Mouse (Mus musculus) CH12.LX (cell line): ENCODE measurements around the gene Ccr10.

Source experiments
- CHD1 ChIP-seq: IDR thresholded peaks from 2 replicates; pipeline ENCODE4 v1.6.1; 2012; ENCODE audit warnings: low read depth, low read length, improper control_type of control experiment, inconsistent platforms
- CTCF ChIP-seq, 2 experiments: IDR thresholded peaks in 1 of 2; conservative IDR thresholded peaks in 1 of 2; 2 replicates each; pipeline ENCODE4 v1.5.1; 2011 to 2012; ENCODE audit warnings: low read depth in 2 of 2, low read length in 2 of 2, improper control_type of control experiment in 1 of 2, inconsistent platforms in 1 of 2, mild to moderate bottlenecking in 1 of 2, moderate library complexity in 1 of 2
- E2F4 ChIP-seq: IDR thresholded peaks from 2 replicates; pipeline ENCODE4 v1.6.1; 2011; ENCODE audit warnings: low read depth, low read length, improper control_type of control experiment; ENCODE audit not compliant: insufficient replicate concordance
- EP300 ChIP-seq: IDR thresholded peaks from 2 replicates; pipeline ENCODE4 v1.6.1; 2011; ENCODE audit warnings: low read length, improper control_type of control experiment
- GABPA ChIP-seq: IDR thresholded peaks from 2 replicates; pipeline ENCODE4 v1.6.1; 2012; ENCODE audit warnings: low read depth, low read length, improper control_type of control experiment, inconsistent platforms; ENCODE audit not compliant: insufficient replicate concordance
- HCFC1 ChIP-seq: IDR thresholded peaks from 2 replicates; pipeline ENCODE4 v1.6.1; 2012; ENCODE audit warnings: low read depth, mild to moderate bottlenecking, inconsistent platforms, low read length, improper control_type of control experiment
- JUN ChIP-seq: IDR thresholded peaks from 2 replicates; pipeline ENCODE4 v1.6.1; 2011; ENCODE audit warnings: low read depth, mild to moderate bottlenecking, low read length, improper control_type of control experiment, moderate library complexity; ENCODE audit not compliant: insufficient read depth
- POLR2A ChIP-seq: IDR thresholded peaks from 2 replicates; pipeline ENCODE4 v1.6.1; 2011; ENCODE audit warnings: low read depth, mild to moderate bottlenecking, improper control_type of control experiment, low read length
- TCF12 ChIP-seq: IDR thresholded peaks from 2 replicates; pipeline ENCODE4 v1.6.1; 2014; ENCODE audit warnings: low read depth, mild to moderate bottlenecking, inconsistent platforms, low read length, improper control_type of control experiment
- ZNF384 ChIP-seq: IDR thresholded peaks from 2 replicates; pipeline ENCODE4 v1.6.1; 2012; ENCODE audit warnings: low read depth, low read length, improper control_type of control experiment, inconsistent platforms

- 0 out of 2 replicates have a peak, but pooled peaks have one; percentile 27 for TF ChIP-seq E2F4
- no peak; the same call in 1 of the 2 replicates for TF ChIP-seq ZNF384
- TF ChIP-seq JUN, result no peak
- peak; percentile 66 for TF ChIP-seq HCFC1
- peak in 1 of 2 experiments; percentile 20; a peak in 2 of 4 replicates for TF ChIP-seq CTCF (conservative IDR thresholded peaks at IDR 0.05 in 1 of 2, IDR thresholded peaks at IDR 0.05 in 1 of 2; ENCODE audit: low read depth in 2 of 2, low read length in 2 of 2)
- peak; percentile 87 for TF ChIP-seq POLR2A
- TF ChIP-seq GABPA, result no peak
- peak; percentile 67 for TF ChIP-seq EP300
- TF ChIP-seq TCF12, result peak; percentile 98
- TF ChIP-seq CHD1, result no peak
Measured at GRCm38 (mm10) chr11:101155728-101156371, 19.4 kb downstream of the Ccr10 start, which contains the start of gene Tubg2.
